Comparison of ENCODE assay signal across 16 mouse cellular contexts in the genomic region with DNA sequence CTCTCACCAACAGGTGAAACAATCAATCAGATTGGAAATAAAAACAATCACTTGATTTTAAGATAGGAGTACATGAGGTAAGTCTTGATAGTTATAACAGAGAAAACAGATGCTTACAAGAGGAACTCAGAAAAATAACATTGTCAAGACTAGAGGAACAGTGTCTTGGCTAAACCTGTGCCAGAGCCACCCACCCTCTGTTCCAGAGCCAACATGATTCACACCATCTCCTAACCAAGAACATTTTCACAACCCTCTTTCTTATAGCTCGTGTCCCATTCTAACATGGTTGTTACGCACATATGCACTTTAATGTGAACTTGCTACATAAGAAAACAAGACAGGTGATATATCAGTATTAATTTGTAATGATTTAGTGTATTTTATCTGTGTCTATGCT.
DNase-seq lines count a peak whose midpoint lies in the region.
"Had no signal": no experiment of that assay in that cellular context is flagged by ENCODE, and none has a peak within 500 bp of the region (broad histone marks: within the 10 kb centered on the region; RNA-seq: fewer than 3 reads in every experiment).

No protein-coding gene starts in this region.

- intact Hi-C loops in left cerebral cortex, postnatal 10 days (cut with DNase I): no loop called here
- intact Hi-C loops in left cerebral cortex, postnatal 36 days (cut with DNase I): no loop called here

- DNase-seq in frontal cortex, postnatal 36 days (ENCODE audit: low spot score in 2 of 2): peak; percentile 23 to 50
- no peak for DNase-seq in frontal cortex, postnatal 14 days (ENCODE audit: low spot score in 2 of 2)
- peak; percentile 51 to 55 for DNase-seq in left cerebral cortex, adult 18-20 months (ENCODE audit: low spot score in 2 of 2)
- DNase-seq in left cerebral cortex, postnatal 10 days (ENCODE audit: extremely low spot score in 1 of 2, low spot score in 2 of 2): no peak
- DNase-seq in brain, adult 2 months (ENCODE audit: low read depth, low spot score): peak; percentile 83
- DNase-seq in left cerebral cortex, postnatal 36 days (ENCODE audit: low spot score in 2 of 2): peak; percentile 16 to 46
- DNase-seq in heart, adult 18-20 months: no peak
- DNase-seq: adrenal gland, adult 2 months; adrenal gland, postnatal 25 days; cerebellum, adult 2 months; cerebellum, postnatal 10 days; forebrain, postnatal 0 days; gastrocnemius, postnatal 36 days; heart, adult 11 months; heart, postnatal 10 days; heart, postnatal 4 days had no signal

Comparison
In these comparisons a context has a peak if more than half of its experiments do, and no peak if none do; other contexts are left out.
1. DNase-seq: peak in frontal cortex, postnatal 36 days (2 of 2), left cerebral cortex, adult 18-20 months (2 of 2), brain, adult 2 months (single experiment) and left cerebral cortex, postnatal 36 days (2 of 2); none in frontal cortex, postnatal 14 days (0 of 2), left cerebral cortex, postnatal 10 days (0 of 2) and heart, adult 18-20 months (0 of 2).